Mouse (Mus musculus): Measurements from ENCODE around the gene Ube2k. TPM values are rescaled to one million over a fixed set of nuclear protein-coding genes. Genes with fewer than 3 reads are reported as not detected.

Gene Ube2k
- polyA plus RNA-seq, 3 experiments from 2014 or later: 97.7 to 133 (median 119) TPM

Other genes starting within 250 kb of the Ube2k start
- gene Rfc1, start 201.6 kb upstream of the Ube2k start, polyA plus RNA-seq (2017; shearing (Covaris generic)): 10 to 100 TPM; 77.3 to 88.0 (median 80.4) TPM
- gene Klb, start 188.9 kb upstream of the Ube2k start, polyA plus RNA-seq (2017; shearing (Covaris generic)): not detected
- gene Rpl9, start 145.8 kb upstream of the Ube2k start, polyA plus RNA-seq (2017; shearing (Covaris generic)): 1,000 to 10,000 TPM; 1,645 to 3,067 (median 2,326) TPM
- 10 to 100 TPM; 33.8 to 46.6 (median 38.1) TPM for gene Lias, start 145.7 kb upstream of the Ube2k start, polyA plus RNA-seq (2017; shearing (Covaris generic))
- gene Ugdh, start 101.3 kb upstream of the Ube2k start, polyA plus RNA-seq (2017; shearing (Covaris generic)): 10 to 100 TPM; 15.4 to 16.6 (median 15.8) TPM
- gene Gm43552, start 44.4 kb upstream of the Ube2k start, polyA plus RNA-seq (2017; shearing (Covaris generic)): not detected
- gene Smim14, start within 50 bp of the Ube2k start, polyA plus RNA-seq (2017; shearing (Covaris generic)): 100 to 1,000 TPM in 2 of 3 experiments, 10 to 100 TPM in 1; 54.0 to 162 (median 147) TPM
- 100 to 1,000 TPM in 1 of 3 experiments, 10 to 100 TPM in 2; 85.9 to 113 (median 93.1) TPM for gene Pds5a, start 161.0 kb downstream of the Ube2k start, polyA plus RNA-seq (2017; shearing (Covaris generic))
- gene N4bp2, start 226.3 kb downstream of the Ube2k start, polyA plus RNA-seq (2017; shearing (Covaris generic)): 1 to 10 TPM; 4.6 to 8.5 (median 8.1) TPM

All from inflammation-experienced regulatory T-cells, adult 6 months (primary cell).